Mouse (Mus musculus) MEL (cell line): ENCODE measurements around the gene Rnpep.

Experiments
- CHD2 ChIP-seq: IDR thresholded peaks from 2 replicates; pipeline ENCODE4 v1.6.1; 2011; ENCODE audit warnings: low read length, improper control_type of control experiment
- CTCF ChIP-seq, 3 experiments: IDR thresholded peaks in 2 of 3; conservative IDR thresholded peaks in 1 of 3; 2 replicates each; pipeline ENCODE4 v1.5.1; 2011 to 2012; ENCODE audit warnings: low read length in 3 of 3, low read depth in 2 of 3, mild to moderate bottlenecking in 2 of 3, improper control_type of control experiment in 1 of 3, inconsistent platforms in 1 of 3, mixed read lengths in 1 of 3, moderate library complexity in 1 of 3; ENCODE audit not compliant: control insufficient read depth in 1 of 3, insufficient read depth in 1 of 3, poor library complexity in 1 of 3, severe bottlenecking in 1 of 3
- GABPA ChIP-seq: IDR thresholded peaks from 2 replicates; pipeline ENCODE4 v1.6.1; 2012; ENCODE audit warnings: low read depth, mild to moderate bottlenecking, inconsistent platforms, low read length, improper control_type of control experiment, moderate library complexity
- MAFK ChIP-seq: IDR thresholded peaks from 2 replicates; pipeline ENCODE4 v1.6.1; 2011; ENCODE audit warnings: low read depth, mild to moderate bottlenecking, low read length, improper control_type of control experiment, borderline replicate concordance
- MAX ChIP-seq: IDR thresholded peaks from 2 replicates; pipeline ENCODE4 v1.6.1; 2011; ENCODE audit warnings: low read length, improper control_type of control experiment
- NELFE ChIP-seq: IDR thresholded peaks from 2 replicates; pipeline ENCODE4 v1.6.1; 2011; ENCODE audit warnings: low read depth, low read length, improper control_type of control experiment
- POLR2A ChIP-seq, 2 experiments: IDR thresholded peaks; 2 replicates each; pipeline ENCODE4 v1.6.1; 2011 to 2012; ENCODE audit warnings: low read length in 2 of 2, mild to moderate bottlenecking in 2 of 2, control low read depth in 1 of 2, improper control_type of control experiment in 1 of 2, low read depth in 1 of 2, moderate library complexity in 1 of 2; ENCODE audit not compliant: control insufficient read depth in 1 of 2, insufficient read depth in 1 of 2, poor library complexity in 1 of 2
- POLR2AphosphoS5 ChIP-seq: IDR thresholded peaks from 2 replicates; pipeline ENCODE4 v1.6.1; 2012; ENCODE audit warnings: low read depth, borderline replicate concordance, mild to moderate bottlenecking, inconsistent platforms, low read length, moderate library complexity, mixed read lengths
- SMC3 ChIP-seq: IDR thresholded peaks from 2 replicates; pipeline ENCODE4 v1.6.1; 2011; ENCODE audit warnings: low read depth, low read length, improper control_type of control experiment
- TCF12 ChIP-seq: IDR thresholded peaks from 2 replicates; pipeline ENCODE4 v1.6.1; 2014; ENCODE audit warnings: low read depth, mild to moderate bottlenecking, inconsistent platforms, low read length, improper control_type of control experiment, moderate library complexity
- USF1 ChIP-seq: IDR thresholded peaks from 2 replicates; pipeline ENCODE4 v1.6.1; 2014; ENCODE audit warnings: low read depth, mild to moderate bottlenecking, inconsistent platforms, low read length, improper control_type of control experiment, moderate library complexity
- USF2 ChIP-seq, 2 experiments: IDR thresholded peaks; 2 replicates each; pipeline ENCODE4 v1.6.1; 2011 to 2012; ENCODE audit warnings: improper control_type of control experiment in 2 of 2, low read length in 2 of 2, borderline replicate concordance in 1 of 2, inconsistent platforms in 1 of 2, low read depth in 1 of 2, mild to moderate bottlenecking in 1 of 2; ENCODE audit not compliant: insufficient read depth in 1 of 2
- ZMIZ1 ChIP-seq: IDR thresholded peaks from 2 replicates; pipeline ENCODE4 v1.6.1; 2012; ENCODE audit warnings: low read depth, mild to moderate bottlenecking, inconsistent platforms, low read length, improper control_type of control experiment, moderate library complexity
- ZNF384 ChIP-seq: IDR thresholded peaks from 2 replicates; pipeline ENCODE4 v1.6.1; 2012; ENCODE audit warnings: low read depth, mild to moderate bottlenecking, inconsistent platforms, low read length, improper control_type of control experiment

DNA sequence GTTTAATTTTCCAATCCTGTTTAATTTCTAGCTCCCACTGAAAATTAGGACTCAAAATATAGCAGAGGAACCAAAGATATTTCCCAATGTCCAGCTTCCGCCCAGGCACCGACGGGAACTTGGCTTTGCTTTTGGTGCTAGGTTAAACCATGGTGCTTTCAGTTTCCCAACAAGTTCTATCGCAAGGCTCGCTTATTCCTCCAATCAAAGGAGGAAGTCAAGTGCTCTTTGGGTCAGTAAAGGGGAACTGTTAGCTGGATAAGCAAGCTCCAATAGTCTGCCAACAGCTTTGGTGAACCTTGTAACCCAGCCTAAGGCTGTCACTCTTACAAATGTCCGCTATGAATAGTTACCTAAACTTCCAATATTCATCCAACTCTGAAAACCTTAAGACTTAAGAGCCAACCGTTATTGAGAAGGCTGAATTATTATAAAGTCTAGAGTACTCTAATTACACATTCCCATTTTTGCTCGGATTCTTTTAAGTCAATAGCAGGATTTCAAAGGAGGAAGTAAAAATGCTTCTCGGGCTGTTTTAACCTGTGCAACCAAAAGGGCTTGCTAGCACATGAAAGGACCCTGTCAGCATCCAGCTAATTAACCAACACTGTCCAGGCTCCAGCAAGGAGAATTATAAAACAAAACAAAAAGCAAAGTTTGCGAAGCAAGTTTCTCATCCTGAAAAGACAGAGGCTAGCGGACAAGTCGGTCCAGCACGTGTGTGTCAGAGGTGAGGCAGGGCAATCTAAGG lies 1.2 kb downstream of the Rnpep start:
- no peak for TF ChIP-seq CTCF (IDR thresholded peaks at IDR 0.05 in 2 of 3, conservative IDR thresholded peaks at IDR 0.05 in 1 of 3; ENCODE audit: control insufficient read depth in 1 of 3, insufficient read depth in 1 of 3, low read depth in 2 of 3, low read length in 3 of 3, poor library complexity in 1 of 3, severe bottlenecking in 1 of 3)
- no peak for TF ChIP-seq SMC3
- TF ChIP-seq USF2 (IDR thresholded peaks at IDR 0.05; ENCODE audit: borderline replicate concordance in 1 of 2, insufficient read depth in 1 of 2, low read depth in 1 of 2, low read length in 2 of 2): no peak
- TF ChIP-seq ZMIZ1: no peak
- TF ChIP-seq ZNF384: no peak
- TF ChIP-seq TCF12: no peak
- TF ChIP-seq USF1: no peak
- 0 out of 2 replicates have a peak, but pooled peaks have one; percentile 21 for TF ChIP-seq MAFK
- TF ChIP-seq POLR2A (IDR thresholded peaks at IDR 0.05; ENCODE audit: control insufficient read depth in 1 of 2, insufficient read depth in 1 of 2, low read depth in 1 of 2, low read length in 2 of 2, poor library complexity in 1 of 2): no peak
- TF ChIP-seq NELFE: no peak
- TF ChIP-seq MAX: no peak
- TF ChIP-seq CHD2: no peak
- TF ChIP-seq GABPA: no peak
- no peak for TF ChIP-seq POLR2AphosphoS5
